ENCODE assay signal across 9 mouse cellular contexts in genomic region chr11:102431018-102431645, GRCm38 (mm10). TPM values are rescaled to one million over a fixed set of nuclear protein-coding genes. Genes with fewer than 3 reads are reported as not detected.
DNase-seq lines count a peak whose midpoint lies in the region; ATAC-seq lines count a peak whose summit lies in the region.
"Had no signal": no experiment of that assay in that cellular context is flagged by ENCODE, and none has a peak within 500 bp of the region (broad histone marks: within the 10 kb centered on the region; RNA-seq: fewer than 3 reads in every experiment).

No protein-coding gene starts in this region.

- peak; percentile 37 for ATAC-seq in common myeloid progenitor, adult 5-6 weeks (replicated peaks; ENCODE audit: low read depth, poor library complexity, severe bottlenecking)
- peak; percentile 68 for ATAC-seq in inflammation-experienced regulatory T-cells, adult 6 months
- 0 out of 2 replicates have a peak, but pooled peaks have one; percentile 28 for ATAC-seq in limb, embryonic 11.5 days (ENCODE audit: insufficient number of reproducible peaks, low FRiP score, low TSS enrichment, low read depth)
- ATAC-seq in midbrain, embryonic 11.5 days (ENCODE audit: low FRiP score), result peak; percentile 56; the same call in 1 of the 2 replicates

- no peaks in the 10 kb centered on the region for H3K9me3 ChIP-seq in limb, embryonic 11.5 days (ENCODE audit: control insufficient read depth, low read length)
- no peaks in the 10 kb centered on the region for H3K9me3 ChIP-seq in midbrain, embryonic 11.5 days (ENCODE audit: control insufficient read depth, low read length)

- H3K27me3 ChIP-seq in limb, embryonic 11.5 days (ENCODE audit: control insufficient read depth, insufficient read depth, low read length), result no peaks in the 10 kb centered on the region
- H3K27me3 ChIP-seq in midbrain, embryonic 11.5 days (ENCODE audit: control insufficient read depth, insufficient read depth, low read length), result no peaks in the 10 kb centered on the region
- H3K27me3 ChIP-seq: Patski had no signal

- peak; percentile 78 to 84 for DNase-seq in left cerebral cortex, adult 18-20 months (ENCODE audit: low spot score in 2 of 2)
- no peak for DNase-seq in left cerebral cortex, adult 11 months (ENCODE audit: low spot score)
- DNase-seq in gastrocnemius, postnatal 10 days, result peak; percentile 74
- DNase-seq in limb, embryonic 11.5 days (ENCODE audit: low spot score), result peak; percentile 88
- peak; percentile 97 for DNase-seq in midbrain, embryonic 11.5 days (ENCODE audit: low spot score, missing footprints)
- DNase-seq in spleen, postnatal 14 days (ENCODE audit: low spot score in 2 of 2), result peak; percentile 64 to 79

- H3K4me1 ChIP-seq in limb, embryonic 11.5 days (ENCODE audit: control insufficient read depth, insufficient read depth, low read length), result peaks cover 3% of the 10 kb centered on the region
- H3K4me1 ChIP-seq in midbrain, embryonic 11.5 days (ENCODE audit: control insufficient read depth, insufficient read depth, low read length), result peaks cover 6% of the 10 kb centered on the region

- peak overlapping the region; percentile 92 for H3K4me2 ChIP-seq in limb, embryonic 11.5 days (ENCODE audit: low read depth, severe bottlenecking)
- H3K4me2 ChIP-seq in midbrain, embryonic 11.5 days, result peak overlapping the region; percentile 77

- H3K4me3 ChIP-seq in limb, embryonic 11.5 days (ENCODE audit: low read depth, low read length), result peak overlapping the region; percentile 71
- peak overlapping the region; percentile 44 for H3K4me3 ChIP-seq in midbrain, embryonic 11.5 days (ENCODE audit: low read depth, low read length)

- peaks cover 9% of the 10 kb centered on the region for H3K36me3 ChIP-seq in limb, embryonic 11.5 days (ENCODE audit: control insufficient read depth, insufficient read depth, low read length)
- peaks cover 5% of the 10 kb centered on the region; the same call in 1 of the 2 replicates for H3K36me3 ChIP-seq in midbrain, embryonic 11.5 days (ENCODE audit: control insufficient read depth, insufficient read depth, low read length)

- WGBS in limb, embryonic 11.5 days, result under 1% methylated on average over 7 of the region's 7 CpGs
- WGBS in midbrain, embryonic 11.5 days, result under 1% methylated on average over 7 of the region's 7 CpGs

- H3K27ac ChIP-seq in limb, embryonic 11.5 days (replicated peaks; ENCODE audit: low read depth, low read length), result peak overlapping the region; percentile 81
- H3K27ac ChIP-seq in midbrain, embryonic 11.5 days (ENCODE audit: low read depth, low read length), result no peak overlapping the region

- peak overlapping the region; percentile 56 for H3K9ac ChIP-seq in limb, embryonic 11.5 days (ENCODE audit: low read length)
- peak overlapping the region; percentile 50; the same call in 1 of the 2 replicates for H3K9ac ChIP-seq in midbrain, embryonic 11.5 days (ENCODE audit: low read length)

RNA-seq across cellular contexts. Expression of gene Grn, which starts 1.0 kb away (rescaled TPM):
- 10 to 100 TPM; 55.8 to 58.9 TPM for total RNA-seq in left cerebral cortex, adult 18-20 months (2021)
- 20.9 and 26.1 TPM in 2 replicates for total RNA-seq in common myeloid progenitor, adult 5-6 weeks (2017)
- 10 to 100 TPM; 81.6 to 93.6 TPM for total RNA-seq in gastrocnemius, postnatal 10 days (2021)
- polyA plus RNA-seq in inflammation-experienced regulatory T-cells, adult 6 months (2017; shearing (Covaris generic)), result 10 to 100 TPM; 21.8 to 32.1 (median 26.1) TPM
- 58.8 and 60.5 TPM in 2 replicates for polyA plus RNA-seq in limb, embryonic 11.5 days (2014; fragmentation: Nextera tagmentation; extraction: Ambion mirVana)
- polyA plus RNA-seq in midbrain, embryonic 11.5 days (2014; fragmentation: Nextera tagmentation; extraction: Ambion mirVana), result 36.8 and 39.3 TPM in 2 replicates

RNA-seq across cellular contexts. Expression of gene Fam171a2, which starts 16.4 kb away (rescaled TPM):
- total RNA-seq in left cerebral cortex, adult 18-20 months (2021), result 100 to 1,000 TPM; 113 to 133 TPM
- 8.2 and 11.6 TPM in 2 replicates for total RNA-seq in common myeloid progenitor, adult 5-6 weeks (2017)
- 10 to 100 TPM; 11.7 to 12.3 TPM for total RNA-seq in gastrocnemius, postnatal 10 days (2021)
- not detected for polyA plus RNA-seq in inflammation-experienced regulatory T-cells, adult 6 months (2017; shearing (Covaris generic))
- polyA plus RNA-seq in limb, embryonic 11.5 days (2014; fragmentation: Nextera tagmentation; extraction: Ambion mirVana), result 5.5 and 7.9 TPM in 2 replicates
- 7.2 and 10.6 TPM in 2 replicates for polyA plus RNA-seq in midbrain, embryonic 11.5 days (2014; fragmentation: Nextera tagmentation; extraction: Ambion mirVana)

RNA-seq across cellular contexts. Expression of gene Slc25a39, which starts 23.4 kb away (rescaled TPM):
- total RNA-seq in left cerebral cortex, adult 18-20 months (2021), result 10 to 100 TPM; 60.6 to 73.2 TPM
- 24.6 and 35.4 TPM in 2 replicates for total RNA-seq in common myeloid progenitor, adult 5-6 weeks (2017)
- 10 to 100 TPM; 51.7 to 53.5 TPM for total RNA-seq in gastrocnemius, postnatal 10 days (2021)
- polyA plus RNA-seq in inflammation-experienced regulatory T-cells, adult 6 months (2017; shearing (Covaris generic)), result 10 to 100 TPM; 40.1 to 61.9 (median 53.3) TPM
- polyA plus RNA-seq in limb, embryonic 11.5 days (2014; fragmentation: Nextera tagmentation; extraction: Ambion mirVana), result 166 and 180 TPM in 2 replicates
- 167 and 193 TPM in 2 replicates for polyA plus RNA-seq in midbrain, embryonic 11.5 days (2014; fragmentation: Nextera tagmentation; extraction: Ambion mirVana)

RNA-seq across cellular contexts. Expression of gene Rundc3a, which starts 37.9 kb away (rescaled TPM):
- total RNA-seq in left cerebral cortex, adult 18-20 months (2021), result 100 to 1,000 TPM; 477 to 484 TPM
- 1.1 TPM in 1 of 2 replicates, not detected in the other for total RNA-seq in common myeloid progenitor, adult 5-6 weeks (2017)
- 1 to 10 TPM in 1 of 2 experiments, under 1 TPM in 1; 0.87 to 1.9 TPM for total RNA-seq in gastrocnemius, postnatal 10 days (2021)
- 1 to 10 TPM; 1.8 to 3.2 (median 2.0) TPM for polyA plus RNA-seq in inflammation-experienced regulatory T-cells, adult 6 months (2017; shearing (Covaris generic))
- 0.57 and 1.0 TPM in 2 replicates for polyA plus RNA-seq in limb, embryonic 11.5 days (2014; fragmentation: Nextera tagmentation; extraction: Ambion mirVana)
- polyA plus RNA-seq in midbrain, embryonic 11.5 days (2014; fragmentation: Nextera tagmentation; extraction: Ambion mirVana), result 42.0 and 43.0 TPM in 2 replicates

RNA-seq across cellular contexts. Expression of gene Itga2b, which starts 38.8 kb away (rescaled TPM):
- total RNA-seq in left cerebral cortex, adult 18-20 months (2021), result 1 to 10 TPM; 3.3 to 3.9 TPM
- total RNA-seq in common myeloid progenitor, adult 5-6 weeks (2017), result 142 and 145 TPM in 2 replicates
- total RNA-seq in gastrocnemius, postnatal 10 days (2021), result 1 to 10 TPM; 1.9 to 3.7 TPM
- 1 to 10 TPM in 1 of 3 experiments, under 1 TPM in 2; 0.45 to 2.0 (median 0.94) TPM for polyA plus RNA-seq in inflammation-experienced regulatory T-cells, adult 6 months (2017; shearing (Covaris generic))
- 3.4 and 4.4 TPM in 2 replicates for polyA plus RNA-seq in limb, embryonic 11.5 days (2014; fragmentation: Nextera tagmentation; extraction: Ambion mirVana)
- polyA plus RNA-seq in midbrain, embryonic 11.5 days (2014; fragmentation: Nextera tagmentation; extraction: Ambion mirVana), result 4.5 and 5.2 TPM in 2 replicates
